Mouse (Mus musculus) c-Kit-positive CD71-positive TER-119-positive erythroid progenitor cells, embryonic 14.5 days (primary cell): ENCODE measurements at regions not wholly inside any gene's neighbourhood (a gene's known extent, or its start where the extent isn't known, plus 50 kb on each side); places are given as distances from the start of the nearest gene placed in this dataset.

Experiments used
- DNase-seq: peaks from one replicate; pipeline ENCODE4 v3.0.0-alpha.2; 2013; ENCODE audit warnings: low spot score

DNA sequence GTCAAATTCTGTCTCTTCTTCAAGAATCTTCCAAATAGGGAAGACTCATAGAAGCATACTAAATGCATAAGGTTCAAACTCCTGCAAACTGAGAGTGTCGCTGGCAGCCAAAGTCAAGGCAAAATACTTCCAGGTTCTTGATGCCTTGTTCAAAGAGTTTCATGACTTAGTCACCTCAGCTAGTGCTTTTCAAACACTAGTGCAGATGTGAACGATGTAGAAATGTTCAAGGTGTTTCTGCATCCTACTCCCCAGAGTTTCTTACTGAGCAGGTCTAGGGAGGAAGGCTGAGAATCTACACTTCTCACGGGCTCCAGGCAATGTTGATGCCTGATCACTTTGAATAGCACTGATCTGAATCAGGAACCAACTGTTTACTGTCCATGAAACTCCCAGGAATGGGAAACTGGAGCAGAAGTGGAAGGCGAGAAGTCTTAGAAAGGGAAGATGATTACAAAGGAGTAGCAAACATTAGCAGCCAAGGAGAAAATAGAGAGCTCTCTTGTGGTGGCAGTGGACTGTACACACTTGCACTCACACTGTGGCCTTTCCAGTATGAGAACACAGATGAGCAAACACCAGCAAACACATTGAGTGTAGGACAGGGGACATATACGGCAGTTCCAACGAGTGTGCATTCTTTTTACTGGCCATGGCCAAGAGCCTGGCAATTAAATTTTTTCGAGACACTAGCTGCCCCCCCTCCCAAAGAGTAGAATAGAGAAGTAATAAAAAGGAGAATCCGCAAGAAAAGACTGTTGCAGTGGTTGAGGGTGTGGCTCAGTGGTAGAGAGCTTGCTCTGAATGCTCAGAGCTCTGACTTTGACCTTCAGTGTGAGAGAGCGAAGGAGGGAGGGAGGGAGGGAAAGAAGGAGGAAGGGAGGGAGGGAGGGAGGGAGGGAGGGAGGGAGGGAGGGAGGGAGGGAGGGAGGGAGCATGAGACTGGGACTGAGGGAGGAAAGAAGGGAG lies 247.4 kb upstream of the Fn1 start:
- no peak for DNase-seq

DNA sequence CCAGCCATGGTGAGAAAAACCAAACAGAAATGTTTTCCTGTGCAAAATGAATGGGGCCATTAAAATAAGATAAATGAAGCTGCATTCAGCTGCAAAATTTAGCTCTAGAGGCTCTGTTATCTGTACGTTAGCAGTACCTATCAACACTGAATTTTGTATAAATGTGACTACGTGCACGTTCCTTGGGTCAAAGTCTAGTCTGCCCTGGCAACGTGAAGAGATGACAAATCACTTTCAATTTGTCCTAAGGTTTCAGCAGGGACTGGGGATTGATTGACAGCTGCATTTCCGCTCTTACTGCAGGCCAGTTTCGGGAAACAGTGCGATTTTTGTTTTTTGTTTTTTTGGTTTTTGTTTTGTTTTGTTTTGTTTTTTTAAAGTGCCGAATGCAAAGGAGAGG lies 246.1 kb upstream of the Fn1 start:
- no peak for DNase-seq

DNA sequence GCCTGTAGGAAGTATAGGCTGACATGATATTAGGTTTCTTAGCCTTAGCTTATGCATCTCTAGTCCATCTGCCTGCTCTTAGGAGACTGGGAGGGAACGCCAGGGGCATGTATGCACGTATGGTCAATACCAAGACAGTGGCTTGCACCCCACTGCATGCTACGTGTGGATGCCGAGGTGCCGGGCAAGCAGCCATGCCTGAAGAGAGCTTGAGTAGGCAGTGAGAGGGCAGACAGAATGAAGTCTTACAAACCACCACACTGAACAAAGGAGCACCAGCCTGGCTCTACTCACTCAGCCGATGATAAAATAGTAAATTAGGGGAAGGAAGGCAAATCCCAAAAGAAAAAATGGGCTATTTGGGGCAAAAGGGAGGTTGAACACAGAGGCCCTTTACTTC lies 245.2 kb upstream of the Fn1 start:
- no peak for DNase-seq

DNA sequence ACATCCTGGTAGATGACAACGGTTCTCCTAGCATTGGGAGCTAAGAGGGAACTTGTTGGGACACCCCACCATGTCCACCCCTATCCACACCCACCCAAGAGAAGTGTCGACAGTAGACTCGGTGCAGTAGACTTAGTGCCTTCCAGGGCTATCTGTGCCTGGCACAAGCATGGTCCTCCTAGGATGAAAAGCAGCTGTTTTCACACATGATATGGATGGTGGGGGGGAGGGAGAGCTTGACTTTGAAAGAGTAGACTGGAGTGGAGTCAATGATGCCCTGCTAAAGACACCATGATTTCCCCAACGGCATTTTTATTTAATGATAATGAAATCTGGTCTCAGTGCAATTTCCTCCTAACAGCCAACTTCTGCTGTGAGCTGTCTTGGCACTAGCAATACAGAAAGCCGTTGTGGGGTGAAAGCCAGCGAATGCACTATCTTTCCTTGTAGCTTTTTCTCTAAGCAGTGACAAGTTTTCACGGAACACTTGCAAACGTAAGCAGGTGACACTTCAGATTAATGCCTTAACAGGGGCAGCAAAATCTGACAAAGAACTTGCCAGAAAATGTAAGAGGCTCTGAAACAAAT lies 244.6 kb upstream of the Fn1 start:
- no peak for DNase-seq

DNA sequence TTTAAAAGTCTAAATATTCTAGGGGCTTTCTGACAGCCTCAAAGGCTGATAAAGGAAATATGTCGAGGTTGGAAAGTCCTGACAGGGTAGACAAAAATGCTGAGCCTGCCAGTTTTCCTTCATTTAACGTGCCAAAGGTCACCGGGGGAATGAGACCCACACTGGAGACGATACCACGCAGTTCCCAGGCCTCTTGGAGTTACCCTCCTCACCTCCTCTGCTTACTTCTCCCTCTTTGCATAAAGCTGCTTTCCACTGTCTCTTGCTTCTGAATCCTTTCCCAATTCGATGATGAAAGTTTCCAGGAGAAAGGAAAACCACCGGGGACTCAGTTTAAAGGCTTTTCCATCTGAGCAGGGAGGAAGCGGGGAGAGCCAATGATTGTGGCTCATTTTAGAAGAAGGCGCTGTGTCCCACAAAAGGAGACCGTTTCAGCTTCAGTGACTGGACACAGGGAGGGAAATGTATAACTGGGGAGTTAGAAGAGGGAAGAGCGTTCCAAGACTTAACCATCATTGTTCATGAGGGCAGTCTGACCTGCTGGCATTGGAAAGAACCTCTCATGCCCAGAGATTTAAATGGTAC lies 243.2 kb upstream of the Fn1 start:
- DNase-seq = no peak

DNA sequence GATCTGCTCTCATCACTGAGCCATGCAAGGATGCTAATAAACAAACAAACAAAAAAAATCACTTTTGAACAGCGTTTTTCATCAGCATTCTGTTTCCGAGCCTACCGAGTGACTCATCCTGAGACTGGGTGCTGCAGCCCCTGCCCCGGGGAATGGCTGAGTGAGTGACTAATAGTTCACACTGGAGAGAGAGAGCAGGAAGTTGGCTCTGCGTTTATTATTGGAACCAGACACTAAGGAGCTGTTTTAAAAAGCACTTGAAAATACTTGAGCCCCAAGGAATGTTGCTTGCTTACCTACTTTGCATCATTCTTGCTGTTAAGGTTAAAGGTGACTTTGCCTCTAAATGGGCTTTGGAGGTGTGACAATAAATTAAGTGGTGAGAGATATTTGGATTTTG lies 240.6 kb upstream of the Fn1 start:
- DNase-seq = no peak

DNA sequence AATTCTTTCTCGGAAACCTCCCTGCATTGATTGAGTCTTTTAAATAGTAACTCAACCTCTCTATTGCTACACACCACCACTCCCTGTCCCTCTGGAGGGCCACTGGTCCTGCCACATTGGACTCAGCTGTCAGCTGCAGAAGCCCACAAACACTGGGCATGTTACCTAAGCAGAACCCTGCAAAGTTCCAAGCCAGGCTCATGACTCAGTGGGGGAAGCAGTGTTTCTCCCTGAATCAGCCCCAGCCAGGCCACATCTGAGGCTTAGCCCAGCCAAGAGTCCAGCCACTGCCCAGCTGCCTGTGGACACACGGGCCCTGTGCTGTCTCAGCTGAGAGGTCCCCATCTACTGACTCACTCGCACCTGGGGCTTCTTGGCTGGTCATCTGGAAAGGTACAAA lies 234.8 kb upstream of the Fn1 start:
- no peak for DNase-seq

DNA sequence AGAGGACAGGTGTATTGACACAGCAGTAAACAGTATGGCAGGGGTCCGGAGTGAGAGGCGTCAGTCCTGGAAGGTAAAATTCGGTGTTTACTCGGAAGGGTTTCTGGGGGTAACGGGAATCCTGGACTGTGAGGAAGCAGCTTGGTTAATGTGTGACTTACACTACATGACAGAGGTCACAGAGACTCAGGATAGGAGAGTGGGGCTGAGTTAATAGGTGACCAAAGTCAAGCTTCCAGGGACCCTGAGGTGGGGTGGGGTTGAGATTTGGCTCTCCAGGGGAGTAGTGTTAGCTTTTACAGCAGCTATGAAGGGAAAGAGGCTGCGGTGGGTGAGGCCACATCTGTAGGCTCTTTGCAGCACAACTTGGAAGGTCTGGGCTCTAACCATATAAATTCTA lies 233.9 kb upstream of the Fn1 start:
- no peak for DNase-seq

DNA sequence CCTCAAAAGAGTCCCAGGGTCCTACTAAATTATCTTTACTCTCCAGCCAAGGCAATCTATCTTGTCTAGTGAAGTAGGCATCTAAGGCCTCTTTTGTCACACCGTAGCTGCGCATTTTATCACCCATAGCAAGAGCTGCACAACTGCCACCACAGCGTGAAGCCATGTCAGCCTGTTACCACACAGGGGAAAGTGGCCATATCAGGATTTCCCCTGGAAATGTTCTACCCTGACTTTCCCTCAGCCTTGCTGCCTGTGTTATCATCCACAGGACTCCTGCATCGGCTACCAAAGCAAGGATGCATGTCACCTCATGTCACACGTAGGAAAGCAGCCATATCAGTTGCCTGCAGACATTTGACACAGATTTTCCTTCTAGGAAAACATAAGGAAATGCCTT lies 233.2 kb upstream of the Fn1 start:
- DNase-seq = no peak

DNA sequence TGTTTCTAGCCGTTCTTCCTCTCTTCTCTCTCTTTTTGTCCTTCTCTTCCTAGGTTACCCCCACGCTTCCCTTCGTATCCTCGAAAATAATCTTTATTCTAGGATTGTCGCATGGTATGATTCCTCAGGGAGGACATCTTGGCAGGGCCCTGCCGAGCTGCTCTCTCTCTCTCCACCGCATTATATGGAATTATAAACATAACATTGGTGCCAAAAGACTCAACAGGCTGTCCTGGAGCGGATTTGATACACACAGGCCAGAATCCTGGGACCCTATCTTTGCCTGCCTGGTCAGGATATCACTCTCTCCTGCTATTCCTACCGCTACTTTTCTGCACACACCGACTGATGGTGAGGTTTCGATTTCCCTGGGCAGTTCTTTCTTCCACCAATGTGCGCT lies 228.9 kb upstream of the Fn1 start:
- no peak for DNase-seq

DNA sequence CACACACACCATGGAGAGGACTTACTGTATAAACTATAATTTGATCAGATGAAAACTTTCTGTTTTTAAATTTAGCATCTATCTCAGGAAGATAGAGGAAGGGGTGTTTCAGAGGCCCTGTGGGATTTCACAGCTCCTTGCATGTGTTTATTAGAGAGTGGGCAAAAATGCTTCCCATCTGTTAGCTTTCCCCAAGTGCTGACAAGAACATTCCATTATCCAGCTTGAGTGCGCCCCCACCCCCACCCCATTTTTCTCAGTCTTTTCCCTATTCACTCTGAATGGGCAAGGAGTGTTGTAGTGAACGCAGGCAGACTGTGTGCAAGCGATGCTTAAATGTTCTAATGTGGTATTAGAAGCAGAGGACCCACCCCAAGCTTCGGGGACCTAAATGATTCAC lies 228.2 kb upstream of the Fn1 start:
- no peak for DNase-seq

DNA sequence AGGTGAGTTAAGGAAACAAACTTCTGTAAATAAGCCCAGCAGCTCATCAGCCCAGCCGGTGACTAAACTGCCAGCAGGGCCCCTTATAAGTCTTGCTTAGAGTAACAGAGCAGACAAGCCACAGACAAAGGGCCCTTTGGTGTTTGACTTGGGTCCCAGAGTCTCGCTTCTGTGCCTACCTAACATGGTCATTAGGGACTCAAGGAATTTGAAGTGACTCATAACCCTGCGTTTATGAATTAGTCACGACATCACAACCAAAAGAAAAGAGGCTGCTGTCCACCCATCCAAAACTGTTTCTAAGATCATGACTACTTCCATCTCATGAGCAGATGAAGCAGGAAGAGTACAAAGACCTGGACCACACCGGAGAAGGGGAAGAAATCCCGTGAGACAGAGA lies 227.5 kb upstream of the Fn1 start:
- DNase-seq = no peak

DNA sequence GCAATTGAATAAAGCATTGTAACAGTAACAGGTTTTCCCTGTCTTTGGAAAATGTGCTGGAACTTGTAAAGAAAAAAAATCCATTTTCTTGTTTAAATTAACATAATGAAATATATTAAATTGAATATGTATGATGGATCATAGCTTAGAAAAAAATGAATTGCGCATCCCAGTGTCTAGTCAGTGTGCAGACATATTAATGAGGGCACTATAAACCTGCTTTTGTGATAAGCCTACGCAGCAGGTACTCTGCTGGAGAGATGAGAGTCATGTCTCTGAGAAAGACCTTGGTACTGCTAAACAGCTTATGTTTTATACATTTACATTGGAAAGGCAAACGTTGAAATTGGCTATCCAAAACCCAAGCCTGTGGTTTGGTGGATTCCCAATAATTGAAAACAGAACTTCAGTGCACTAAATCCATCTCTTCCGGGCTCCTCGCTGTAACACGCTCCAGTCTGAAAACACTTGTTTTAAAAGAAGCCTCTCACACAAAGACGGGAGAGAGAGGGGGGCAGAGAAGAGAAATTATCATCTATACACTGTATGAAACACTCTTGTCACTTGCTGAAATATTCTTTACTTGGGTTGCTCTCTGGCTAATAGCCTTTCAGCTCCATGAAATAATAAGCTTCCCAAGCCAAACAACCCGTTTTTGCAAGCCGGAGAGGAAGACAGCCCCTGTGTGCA lies 223.9 kb upstream of the Fn1 start:
- DNase-seq = no peak

DNA sequence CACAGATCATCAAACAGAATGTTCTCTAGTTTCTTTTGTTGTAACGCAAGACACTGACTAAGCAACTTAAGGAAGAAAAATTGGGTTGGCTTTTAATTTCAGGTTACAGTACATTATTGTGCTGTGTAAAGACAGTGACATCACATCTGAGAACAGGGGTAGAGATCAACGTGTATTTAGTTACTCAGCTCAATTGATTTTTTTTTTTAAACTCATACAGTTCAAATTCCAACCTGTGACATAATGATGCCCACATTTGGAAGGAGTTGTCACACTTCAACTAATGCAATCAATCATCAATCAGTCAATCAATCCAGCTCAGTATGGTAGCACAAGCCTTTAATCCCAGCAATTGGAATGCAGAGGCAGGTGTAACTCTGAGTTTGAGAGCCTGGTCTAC lies 221.0 kb upstream of the Fn1 start:
- no peak for DNase-seq

DNA sequence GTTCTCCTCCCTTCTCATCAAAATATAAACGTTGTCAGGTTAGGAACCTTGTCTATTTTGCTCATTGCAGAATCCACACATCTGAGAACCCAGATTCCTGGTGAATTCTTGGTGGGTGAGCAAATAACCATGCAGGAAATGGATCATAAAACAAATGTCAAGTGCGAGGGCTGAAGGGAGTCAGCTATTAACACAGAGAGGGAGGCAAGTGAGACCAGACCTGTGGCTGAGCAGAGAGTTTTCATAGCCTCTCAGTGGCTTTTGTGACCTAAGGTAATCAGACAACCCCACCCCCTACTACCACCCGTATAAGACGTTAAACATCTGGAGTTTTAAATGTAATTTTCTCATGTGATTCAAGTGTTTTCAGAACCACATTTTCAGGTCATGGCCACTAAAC lies 212.7 kb upstream of the Fn1 start:
- DNase-seq = no peak

DNA sequence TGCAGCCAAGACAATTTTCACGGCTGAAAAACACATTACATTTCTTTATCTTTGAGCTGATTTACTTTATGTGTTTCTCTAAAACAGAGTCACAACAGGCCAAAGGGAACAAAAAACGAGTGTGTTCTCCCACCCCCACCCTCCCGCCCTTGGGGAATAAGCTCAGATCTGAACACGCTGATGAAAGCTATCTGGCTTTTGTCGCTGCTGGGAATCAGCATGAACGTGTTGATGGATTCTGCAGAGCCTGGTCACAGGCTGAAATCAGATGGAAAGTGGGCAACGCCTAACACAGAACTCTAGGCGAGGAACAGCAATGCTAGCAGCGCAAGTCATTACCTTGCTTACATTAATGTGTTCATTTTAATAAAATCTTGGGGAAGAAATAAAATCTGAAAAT lies 211.7 kb upstream of the Fn1 start:
- no peak for DNase-seq

DNA sequence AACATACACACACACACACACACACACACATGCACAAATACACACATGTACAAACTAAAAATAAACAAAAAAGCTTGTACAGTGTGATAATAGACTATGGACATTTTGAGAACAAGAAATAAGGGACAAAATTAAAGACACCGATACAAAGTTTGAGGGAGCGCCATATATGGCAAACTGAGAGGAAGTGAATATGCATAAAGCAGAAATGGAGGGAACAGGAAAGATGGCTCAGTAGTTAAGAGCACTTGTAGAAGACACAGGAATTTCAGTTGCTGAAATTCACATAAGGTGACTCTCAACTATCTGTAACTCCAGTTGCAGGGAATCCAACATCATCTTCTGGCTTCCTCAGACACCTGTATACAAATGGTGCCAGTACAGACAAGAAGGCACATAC lies 200.2 kb upstream of the Fn1 start:
- DNase-seq = no peak

DNA sequence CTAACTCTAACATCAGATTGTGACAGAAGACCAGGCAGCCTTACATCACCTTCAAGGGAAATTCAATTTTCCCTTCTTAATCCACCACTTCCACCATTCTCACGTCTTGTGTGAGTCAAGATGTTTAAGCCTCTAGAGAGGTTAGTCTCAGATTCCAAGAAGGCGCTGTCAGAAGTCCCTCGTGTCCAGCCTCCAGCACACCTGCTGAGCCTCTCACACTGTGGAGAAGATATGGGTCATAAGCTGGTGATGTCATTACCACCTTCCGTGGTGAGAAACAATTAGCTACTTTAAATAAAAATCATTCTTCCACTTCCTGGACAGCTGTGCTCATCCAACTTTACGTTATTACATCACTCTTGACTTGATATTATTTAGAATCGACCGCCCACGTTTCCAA lies 198.3 kb upstream of the Fn1 start:
- DNase-seq = no peak

DNA sequence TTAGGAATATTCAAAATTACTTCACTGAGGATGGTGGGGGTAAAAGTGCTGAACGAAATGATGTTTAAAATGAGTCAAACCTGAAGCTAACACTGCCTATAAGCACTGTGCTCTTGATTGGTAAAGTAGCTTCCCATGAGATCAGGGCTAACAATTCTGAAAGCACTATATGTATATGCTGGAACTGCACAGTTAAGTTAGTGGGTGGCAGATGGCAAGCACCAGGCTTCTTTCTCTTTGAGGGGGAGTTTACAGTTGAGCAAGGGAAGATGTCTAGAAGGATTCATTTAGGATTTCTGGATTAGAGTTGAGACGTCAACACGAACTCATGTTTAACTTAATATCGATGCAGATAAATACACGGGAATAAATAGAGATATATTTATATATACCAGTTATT lies 195.7 kb upstream of the Fn1 start:
- no peak for DNase-seq

DNA sequence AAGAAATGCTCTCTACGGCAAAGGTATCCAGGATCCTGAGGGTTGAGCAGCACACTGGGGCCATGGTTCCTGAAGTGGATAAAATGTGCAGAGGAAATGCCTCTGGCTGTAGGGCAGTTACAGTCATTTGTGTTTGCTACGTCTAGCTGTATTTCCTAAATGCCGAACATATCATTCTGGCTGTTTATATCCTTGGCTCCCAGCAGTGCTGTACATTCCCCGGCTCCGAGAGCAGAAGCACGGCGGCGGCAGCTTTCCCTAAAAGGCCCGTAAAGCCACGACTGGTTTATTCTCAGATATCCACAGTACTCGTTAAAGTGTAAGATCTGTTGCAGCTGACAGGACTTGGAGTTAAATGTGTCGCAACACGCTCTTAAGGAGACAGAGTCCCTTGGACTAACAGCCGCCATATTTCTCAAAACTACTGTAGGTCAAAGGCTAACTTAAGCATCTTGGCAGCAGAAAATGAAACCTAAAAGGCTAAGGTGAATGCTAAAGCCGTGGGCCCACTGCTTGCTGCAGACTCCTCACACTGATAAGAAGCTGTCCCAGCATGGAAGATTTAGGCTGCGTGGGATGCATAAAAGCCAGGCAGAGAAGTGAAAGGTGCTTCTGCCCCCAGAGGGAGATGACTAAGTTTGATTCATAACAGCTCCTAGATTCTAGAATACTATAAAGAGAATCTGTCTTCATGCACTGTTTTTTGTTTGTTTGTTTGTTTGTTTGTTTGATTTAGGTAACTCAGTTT lies 192.1 kb upstream of the Fn1 start:
- DNase-seq = no peak

DNA sequence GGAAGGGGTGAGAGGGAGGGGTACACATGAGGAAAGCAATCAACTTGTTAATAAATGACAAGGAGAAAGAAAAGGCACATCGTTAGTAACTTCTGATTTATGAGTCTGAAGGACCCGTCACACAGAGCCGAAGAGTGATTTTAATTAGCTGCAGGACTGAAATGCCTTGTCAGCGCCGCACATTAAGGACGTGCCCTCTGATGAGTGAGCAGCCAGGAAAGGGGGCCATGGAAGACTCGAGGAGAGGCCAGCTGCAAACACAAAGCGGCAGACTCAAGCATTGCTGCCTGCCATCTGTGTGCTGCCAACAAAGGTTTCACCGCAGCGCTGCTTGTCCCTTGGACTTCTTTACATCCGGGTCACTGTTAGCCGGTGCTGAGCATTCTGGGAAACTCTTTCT lies 184.8 kb upstream of the Fn1 start:
- DNase-seq = no peak

DNA sequence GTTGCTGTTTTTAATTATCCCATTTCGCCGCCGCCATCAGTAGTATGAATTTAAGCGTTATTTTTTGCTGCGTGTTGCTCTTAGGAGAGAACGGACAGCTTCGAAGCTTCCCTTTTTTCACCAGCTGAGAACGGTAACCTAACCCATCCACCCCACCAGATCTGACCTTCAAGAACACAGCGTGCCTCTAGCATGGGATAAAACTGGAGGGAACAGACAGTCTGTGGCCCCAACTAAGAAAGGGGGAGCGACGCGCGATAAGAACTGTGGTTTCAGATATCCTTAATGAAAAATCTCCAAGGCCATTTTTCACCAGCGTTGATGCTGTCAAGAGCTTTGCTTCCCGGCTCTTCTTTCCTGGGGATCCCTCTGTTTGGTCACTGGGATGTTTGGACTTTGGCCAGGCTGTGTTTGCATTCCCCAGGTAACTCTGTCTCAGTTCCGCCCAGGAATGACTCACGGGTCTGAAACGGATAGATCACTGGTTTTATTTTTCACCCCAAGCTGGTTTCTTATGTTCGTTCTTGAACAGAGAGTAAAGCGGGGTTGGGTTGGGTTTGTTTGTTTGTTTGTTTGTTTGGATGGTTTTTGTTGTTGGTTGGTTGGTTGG lies 184.1 kb upstream of the Fn1 start:
- DNase-seq = no peak
